Mouse (Mus musculus) left cerebral cortex, postnatal 25 days (tissue): ENCODE measurements around the gene Rasd1. TPM values are rescaled to one million over a fixed set of nuclear protein-coding genes. Genes with fewer than 3 reads are reported as not detected.
A peak's percentile ranks its signal among the peaks of the same experiment; 100 is the strongest.

Experiments
- DNase-seq, 2 experiments: peaks; one replicate each; pipeline ENCODE4 v3.0.0; 2022; ENCODE audit warnings: low spot score in 2 of 2, mixed read lengths in 1 of 2
- intact Hi-C: fragments of 180-260 bp; cut with DNase I; formaldehyde crosslinking; loops from one replicate; pipeline ENCODE4 v1.15.1; 2025
- total RNA-seq, 2 experiments: library from RNA; stranded (reverse); gene quantifications; 2 replicates each; pipeline ENCODE4 v1.2.3; 2021

Gene Rasd1
- 10 to 100 TPM in 1 of 2 experiments, 1 to 10 TPM in 1; 9.3 to 12.1 TPM for total RNA-seq

GRCm38 (mm10) chr11:59964818-59965217 is at the start of gene Rasd1:
Gene Rasd1 (minus strand): TSS chr11:59964944.
- intact Hi-C loops: loop anchor here (1.0 to 5.0 kb wide), 3 partner anchors 62 to 112 kb away; no protein-coding TSS in a partner anchor
- DNase-seq: peak; percentile 59 to 77

DNA sequence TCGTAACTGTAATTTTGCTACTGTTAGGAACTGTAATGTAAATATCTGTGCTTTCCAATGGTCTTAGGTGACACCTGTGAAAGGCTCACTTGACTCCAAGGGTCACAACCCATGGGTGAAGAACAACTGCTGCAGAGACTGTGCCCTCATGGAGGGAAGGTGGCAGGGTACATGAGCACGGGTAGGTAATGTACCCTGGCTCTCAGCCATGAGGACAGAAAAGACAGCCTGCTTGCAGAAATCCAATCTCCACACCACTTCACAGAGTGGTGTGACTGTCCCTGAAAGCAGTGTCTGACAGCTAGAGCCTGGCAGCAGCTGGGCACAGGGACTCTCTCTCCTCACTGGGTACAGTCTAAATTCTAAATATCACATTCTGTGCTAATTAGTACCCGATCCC is 46.8 kb upstream of the Rasd1 start:
- DNase-seq: no peak
- intact Hi-C loops: no loop called here

GRCm38 (mm10) chr11:60009451-60009850 is 44.7 kb upstream of the Rasd1 start:
- intact Hi-C loops: no loop called here

DNA sequence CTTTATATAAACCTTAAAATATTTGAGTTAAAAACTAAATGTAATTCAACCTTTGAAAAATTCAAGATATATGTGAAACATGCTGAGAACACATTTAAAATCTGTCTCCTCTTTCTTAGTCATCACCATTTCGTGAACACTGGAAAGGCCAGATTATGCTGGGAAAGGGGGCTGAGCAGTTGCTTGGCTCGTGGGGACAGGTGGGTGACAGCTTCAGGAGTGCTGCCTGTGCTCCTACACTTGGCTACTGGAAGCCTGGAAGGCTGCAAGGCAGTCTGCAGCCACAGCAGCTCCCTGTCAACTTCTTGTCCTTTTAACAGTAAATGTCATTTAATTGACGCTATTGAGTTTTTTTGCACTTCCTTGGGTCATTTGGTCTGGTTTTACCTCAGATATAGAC is 41.1 kb upstream of the Rasd1 start:
- DNase-seq: peak in 1 of 2 experiments; percentile 59
- intact Hi-C loops: no loop called here

More at GRCm38 (mm10) chr11:60009451-60009850, 44.7 kb upstream of the Rasd1 start:
- peak in 1 of 2 experiments; percentile 13 for DNase-seq

DNA sequence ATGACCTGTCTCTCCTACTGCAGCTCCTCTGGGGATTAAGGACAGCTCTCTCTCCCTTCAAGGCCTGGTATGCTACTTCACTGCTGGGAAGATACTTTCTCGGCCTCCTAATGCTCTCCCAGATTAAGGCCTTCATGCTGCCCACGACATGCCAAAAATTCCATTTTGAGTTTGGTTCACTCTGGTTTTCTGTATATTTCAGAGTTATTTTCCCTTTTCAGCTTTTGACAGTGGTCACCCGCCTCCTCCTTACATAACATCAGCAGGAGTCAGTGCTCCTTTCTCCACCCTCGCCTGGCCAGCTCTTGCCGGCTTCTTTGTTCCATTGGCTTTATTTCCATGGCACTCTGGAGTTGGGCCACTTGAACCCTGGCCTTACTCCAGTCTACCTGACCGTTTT is 40.0 kb upstream of the Rasd1 start:
- intact Hi-C loops: no loop called here
- DNase-seq: peak in 1 of 2 experiments; percentile 79

- intact Hi-C loops: no loop called here
- peak; percentile 34 to 81 for DNase-seq
These were observed 39.1 kb upstream of the Rasd1 start for GRCm38 (mm10) chr11:60003811-60004210.

DNA sequence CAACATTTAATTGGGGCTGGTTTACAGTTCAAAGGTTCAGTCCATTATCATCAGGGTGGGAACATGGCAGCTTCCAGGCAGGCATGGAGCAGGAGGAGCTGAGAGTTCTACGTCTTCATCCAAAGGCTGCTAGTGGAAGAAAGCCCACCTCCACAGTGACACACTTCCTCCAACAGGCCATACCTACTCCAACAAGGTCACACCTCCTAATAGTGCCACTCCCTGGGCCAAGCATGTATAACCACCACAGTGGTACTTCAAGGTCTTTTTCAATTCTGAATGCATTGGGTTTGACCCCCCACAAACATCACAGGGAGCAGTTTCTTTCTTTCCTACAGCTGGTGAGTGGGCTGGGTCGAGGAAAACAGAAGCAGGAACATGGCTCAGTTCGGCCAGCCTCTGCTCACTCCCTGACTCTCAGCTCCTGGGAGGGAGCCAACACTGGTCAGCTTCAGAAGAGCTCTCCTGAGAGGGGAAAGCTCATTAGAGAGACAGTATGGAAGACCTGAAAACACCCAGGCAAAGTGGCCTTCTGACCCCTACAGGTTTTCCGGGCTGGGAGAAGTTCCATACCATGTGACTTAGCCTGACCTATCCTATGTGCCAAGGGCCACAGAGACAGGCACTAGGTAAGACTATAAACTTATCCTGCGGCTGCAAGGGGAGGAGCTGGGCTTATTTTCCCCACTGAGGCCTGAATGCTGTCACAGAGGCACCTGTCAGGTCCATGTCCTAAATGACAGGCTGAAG is 36.7 kb upstream of the Rasd1 start:
- peak in 1 of 2 experiments; percentile 12 for DNase-seq

DNA sequence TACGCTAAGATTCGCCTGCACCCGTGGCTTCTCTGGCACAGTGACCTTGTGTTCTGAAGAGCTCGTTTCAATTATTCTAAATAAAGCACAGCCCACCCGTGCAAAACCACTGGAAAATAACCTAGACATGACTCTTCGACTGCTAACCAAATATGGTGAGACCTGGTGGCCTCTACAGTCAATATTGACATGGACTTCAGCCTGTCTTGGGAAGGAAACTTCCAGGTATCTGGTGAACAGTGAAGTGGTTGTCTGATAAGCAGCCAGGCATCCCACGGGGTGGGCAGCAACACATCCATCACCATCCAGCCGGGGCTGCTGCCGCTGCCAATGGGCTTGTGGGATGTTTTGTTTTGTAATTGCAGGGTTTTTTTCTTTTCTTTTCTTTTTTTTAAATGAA is 29.6 kb upstream of the Rasd1 start:
- intact Hi-C loops: no loop called here
- DNase-seq: no peak

More for the DNA sequence above, 36.7 kb upstream of the Rasd1 start:
- intact Hi-C loops: no loop called here

GRCm38 (mm10) chr11:59991365-59991764 is 26.6 kb upstream of the Rasd1 start:
- no peak for DNase-seq
- intact Hi-C loops: no loop called here

DNA sequence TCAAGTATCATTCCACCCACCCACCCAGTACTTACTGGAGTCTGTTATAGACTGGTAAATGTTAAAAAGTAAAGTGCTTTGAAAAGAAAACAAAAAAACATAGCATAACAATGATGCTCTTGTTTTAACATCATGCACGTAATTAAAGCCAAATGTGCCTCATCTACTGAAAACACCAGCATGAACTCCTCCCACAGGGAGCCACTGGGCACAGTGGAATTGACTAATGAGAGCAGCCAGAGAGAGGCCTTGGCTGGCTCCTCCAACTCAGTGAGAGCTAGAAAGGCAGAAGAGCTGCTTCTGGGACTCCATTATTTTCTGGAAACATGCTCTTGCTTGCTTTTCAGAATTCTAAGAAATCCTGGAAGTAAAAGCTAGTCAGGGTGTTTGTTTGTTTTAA is 24.7 kb upstream of the Rasd1 start:
- intact Hi-C loops: no loop called here
- no peak for DNase-seq

DNA sequence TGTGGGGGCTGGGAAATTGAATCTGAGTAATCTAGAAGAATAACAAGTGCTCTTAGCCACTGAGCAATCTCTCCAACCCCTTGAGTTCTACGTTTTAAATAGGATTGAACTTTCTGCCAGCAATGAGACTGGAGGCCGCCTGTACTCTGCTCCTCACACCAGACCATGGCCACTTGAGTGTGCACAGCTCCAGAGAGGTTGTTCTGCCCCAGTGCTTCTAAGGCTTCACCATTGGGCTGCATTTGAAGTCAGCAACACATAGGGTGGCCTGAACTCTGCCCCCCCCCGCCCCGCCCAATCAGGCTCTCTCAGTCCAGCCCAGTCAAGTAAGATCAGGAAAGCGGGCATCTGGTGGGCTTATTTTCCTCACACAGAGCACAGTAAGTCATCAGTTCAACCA is 13.1 kb upstream of the Rasd1 start:
- intact Hi-C loops: no loop called here
- no peak for DNase-seq

DNA sequence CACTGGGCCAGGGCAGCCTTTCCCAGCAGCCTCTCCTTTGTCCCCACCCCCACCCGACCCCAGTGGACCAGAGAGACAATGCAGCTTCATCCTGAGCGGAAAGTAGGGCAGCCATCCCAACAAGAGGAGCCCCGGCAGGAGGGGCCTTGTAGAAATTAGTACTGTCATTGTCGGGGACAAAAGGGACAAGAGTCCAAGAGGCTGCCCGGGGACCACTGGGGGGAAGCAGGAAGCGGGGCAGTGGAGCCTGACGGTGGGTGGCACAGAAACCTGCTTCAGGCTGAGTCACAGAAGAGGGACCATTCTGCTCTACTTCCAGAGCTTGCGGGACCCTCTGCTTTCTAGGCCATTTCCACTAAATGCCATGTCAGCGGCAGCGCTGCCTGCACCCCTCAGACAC is 10.5 kb upstream of the Rasd1 start:
- DNase-seq: no peak
- intact Hi-C loops: no loop called here

DNA sequence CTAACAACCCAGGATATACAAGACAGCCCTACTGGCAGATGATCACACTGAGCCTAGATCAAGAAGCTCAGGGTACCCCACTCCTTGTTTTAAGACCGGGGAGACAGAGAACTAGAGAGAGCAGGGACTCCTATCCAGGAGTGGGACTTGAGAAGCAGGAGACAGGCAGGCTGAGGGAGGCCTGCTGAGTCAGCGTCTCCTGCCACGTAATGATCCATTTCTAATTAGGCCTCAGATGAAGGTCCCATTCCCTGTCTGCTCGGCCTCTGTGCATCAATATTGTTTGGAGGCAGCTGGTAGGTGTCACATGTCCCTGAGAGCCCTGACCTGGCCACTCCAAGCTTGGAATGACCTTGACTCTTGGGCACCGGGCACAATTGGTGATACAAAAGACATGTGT is 8.6 kb upstream of the Rasd1 start:
- intact Hi-C loops: no loop called here
- DNase-seq: no peak

GRCm38 (mm10) chr11:59971691-59972090 is 6.9 kb upstream of the Rasd1 start:
- no peak for DNase-seq
- intact Hi-C loops: no loop called here

- intact Hi-C loops: no loop called here
- DNase-seq: no peak
These were observed 6.0 kb upstream of the Rasd1 start for GRCm38 (mm10) chr11:59970780-59971179.

DNA sequence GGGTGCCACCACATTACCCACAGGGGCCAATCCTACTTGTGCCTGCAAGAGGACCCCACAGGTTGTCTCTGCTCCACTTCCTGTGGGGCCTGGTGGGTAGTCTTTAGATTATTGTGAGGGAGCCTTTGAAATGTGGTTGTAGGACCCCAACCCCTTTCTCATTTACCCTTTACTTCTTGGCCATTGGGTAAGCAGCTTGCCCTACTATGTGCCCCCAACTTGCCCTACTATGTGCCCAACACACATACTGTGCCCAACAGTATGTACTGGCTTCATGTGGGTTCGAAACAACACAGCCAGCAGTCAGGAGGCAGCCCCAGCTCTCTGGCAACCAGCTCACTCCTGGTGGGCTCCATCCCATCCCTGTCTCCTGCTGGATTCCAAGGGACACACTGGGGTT is 3.0 kb upstream of the Rasd1 start:
- intact Hi-C loops: loop anchor here (5.0 kb wide), 1 partner anchor 85 kb away; no protein-coding TSS in a partner anchor
- no peak for DNase-seq

DNA sequence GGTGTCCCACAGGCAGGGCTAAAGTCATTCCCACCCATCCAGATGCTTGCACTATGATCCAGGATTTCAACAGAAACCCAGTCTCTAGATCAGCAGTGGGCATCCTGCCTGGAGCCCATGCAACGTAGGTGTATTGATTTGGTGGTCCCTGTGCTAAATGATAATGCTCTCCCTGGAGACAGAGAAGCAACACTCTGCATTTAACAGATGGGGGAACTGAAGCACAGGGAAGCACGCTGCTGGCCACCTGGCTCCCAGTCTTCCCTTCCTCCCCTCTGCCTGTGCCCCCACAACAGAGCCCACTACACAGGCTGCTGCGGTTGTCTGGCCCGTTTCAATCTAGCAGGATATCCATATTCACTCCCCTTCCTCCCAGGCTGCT is 1.3 kb upstream of the Rasd1 start:
- DNase-seq: peak in 1 of 2 experiments; percentile 7
- intact Hi-C loops: loop anchor here (5.0 kb wide), 1 partner anchor 84 kb away; no protein-coding TSS in a partner anchor

GRCm38 (mm10) chr11:59965227-59966101 is 720 bp upstream of the Rasd1 start:
- DNase-seq: peak; percentile 72 to 81
- intact Hi-C loops: loop anchor here (1.0 to 5.0 kb wide), 3 partner anchors 62 to 111 kb away; no protein-coding TSS in a partner anchor

GRCm38 (mm10) chr11:59964163-59964758 is 483 bp downstream of the Rasd1 start:
- intact Hi-C loops: loop anchor here (2.0 kb wide), 1 partner anchor 113 kb away; no protein-coding TSS in a partner anchor
- peak; percentile 20 to 37 for DNase-seq
